Mouse (Mus musculus) 416B (cell line): Measurements from ENCODE around the gene Tmem160.
A peak's percentile ranks its signal among the peaks of the same experiment; 100 is the strongest.

Source experiments
- DNase-seq: peaks from one replicate; pipeline ENCODE4 v3.0.0; 2011; ENCODE audit warnings: low read depth

Tmem160 gene

DNA sequence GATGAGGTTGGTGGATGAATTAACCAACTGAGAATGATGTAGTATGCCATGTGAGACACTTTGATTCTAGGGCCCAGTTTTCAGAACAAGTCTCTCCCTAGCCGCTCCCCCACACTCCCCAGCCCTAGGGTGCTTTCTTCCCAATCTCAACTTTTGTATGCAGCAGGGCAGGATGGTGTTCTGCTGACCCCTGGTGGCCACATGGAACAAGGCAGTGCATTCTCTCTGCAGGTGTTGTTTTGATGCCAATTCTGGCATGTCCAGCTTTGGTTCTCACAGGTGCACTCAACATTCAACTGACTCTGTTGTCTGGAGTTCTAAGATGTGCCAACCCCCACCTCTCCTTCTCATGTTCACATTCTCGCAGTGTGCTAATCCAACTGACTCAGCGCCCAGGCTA lies 39.2 kb downstream of the Tmem160 start:
- DNase-seq, result peak; percentile 74

DNA sequence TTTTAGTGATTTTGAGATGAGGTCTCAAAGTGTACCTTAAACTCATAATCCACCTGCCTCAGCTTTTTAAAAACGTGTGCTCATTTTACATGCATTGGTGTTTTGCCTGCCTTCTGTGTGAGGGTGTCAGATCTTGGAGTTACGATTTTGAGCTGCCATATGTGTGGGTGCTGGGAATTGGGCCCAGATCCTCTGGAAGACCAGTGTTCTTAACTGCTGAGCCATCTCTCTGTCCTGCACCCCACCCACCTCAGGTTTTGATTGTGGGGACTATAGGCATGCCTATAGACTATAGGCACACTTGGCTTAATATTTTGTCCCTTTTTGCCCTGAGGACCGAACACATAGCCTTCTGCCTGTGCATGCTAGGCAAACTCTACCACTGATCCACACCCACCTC lies 39.6 kb downstream of the Tmem160 start:
- DNase-seq, result no peak

DNA sequence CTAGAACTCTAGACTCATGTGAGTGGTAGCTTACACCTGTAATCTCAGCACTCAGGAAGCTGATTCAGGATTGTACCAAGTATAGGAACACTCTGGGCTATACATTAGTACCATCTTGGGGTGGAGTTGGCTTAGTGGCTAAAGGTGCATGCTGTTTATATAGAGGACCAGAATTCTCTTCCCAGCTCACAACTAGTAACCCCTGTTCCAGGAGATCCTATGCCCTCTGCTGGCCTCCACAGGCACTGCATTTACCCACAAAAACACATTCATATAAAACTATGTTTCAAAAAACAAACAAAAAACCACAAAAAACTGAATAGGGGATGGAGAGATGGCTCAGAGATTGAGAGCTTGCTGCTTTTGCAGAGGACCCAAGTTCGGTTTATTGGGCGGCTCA lies 40.8 kb downstream of the Tmem160 start:
- DNase-seq, result peak; percentile 59

DNA sequence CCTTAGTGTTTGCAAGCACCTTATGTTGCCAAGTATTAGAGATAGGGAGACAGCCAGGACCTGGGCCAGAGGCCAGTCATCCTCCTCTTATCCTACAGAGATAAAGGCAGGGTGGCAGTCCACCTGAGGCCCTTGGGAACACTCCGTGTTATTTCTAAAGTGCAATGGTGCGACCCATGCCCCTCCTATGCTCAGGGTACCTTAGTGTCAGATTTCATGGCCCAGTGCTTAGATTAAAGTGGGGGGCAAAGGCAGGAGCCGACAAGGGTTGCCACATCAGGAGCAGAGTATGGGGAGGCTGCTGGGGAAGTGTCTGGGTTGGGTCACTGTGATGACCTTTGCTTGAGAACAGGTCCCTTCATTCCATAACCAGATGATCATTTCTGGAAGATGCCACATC lies 43.7 kb downstream of the Tmem160 start:
- DNase-seq, result no peak

DNA sequence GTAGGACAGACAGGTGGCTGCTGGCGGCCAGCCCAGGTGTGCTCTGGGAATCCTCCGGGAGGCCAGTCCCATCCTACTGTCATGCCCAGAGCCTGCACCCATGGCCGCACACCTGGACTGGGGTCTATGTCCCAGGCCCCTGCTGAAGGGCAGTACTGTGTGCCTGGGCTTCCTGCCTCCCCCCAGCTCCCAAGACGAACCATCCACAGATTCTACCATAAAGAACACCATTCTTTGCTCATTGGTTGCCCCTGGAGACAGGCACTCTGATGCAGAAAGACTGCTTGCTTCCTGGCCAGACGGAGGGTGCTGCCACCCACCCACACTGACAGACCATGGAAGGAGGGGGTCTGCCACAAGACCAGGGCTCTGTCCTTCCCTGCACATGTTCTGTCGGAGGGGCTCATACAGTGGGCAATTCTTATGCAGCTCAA lies 47.1 kb downstream of the Tmem160 start:
- DNase-seq, result no peak

DNA sequence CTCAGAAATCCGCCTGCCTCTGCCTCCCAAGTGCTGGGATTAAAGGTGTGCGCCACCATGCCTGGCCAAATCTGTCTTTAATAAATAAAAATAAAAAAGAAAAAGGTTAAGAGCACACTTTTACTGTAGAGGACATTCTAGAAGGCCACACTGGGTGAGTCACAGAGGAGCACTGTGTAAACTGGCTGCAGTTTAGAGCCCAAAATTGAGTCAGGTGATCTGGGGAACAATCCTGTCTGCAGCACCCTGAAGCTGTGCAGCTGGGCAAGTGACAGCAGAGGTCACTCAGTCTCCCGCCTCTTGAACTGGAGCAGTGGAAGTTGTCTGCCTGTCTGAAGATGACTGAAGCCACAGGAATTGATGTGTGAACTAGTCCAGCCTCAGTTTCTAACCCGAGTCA lies 49.0 kb downstream of the Tmem160 start:
- no peak for DNase-seq

DNA sequence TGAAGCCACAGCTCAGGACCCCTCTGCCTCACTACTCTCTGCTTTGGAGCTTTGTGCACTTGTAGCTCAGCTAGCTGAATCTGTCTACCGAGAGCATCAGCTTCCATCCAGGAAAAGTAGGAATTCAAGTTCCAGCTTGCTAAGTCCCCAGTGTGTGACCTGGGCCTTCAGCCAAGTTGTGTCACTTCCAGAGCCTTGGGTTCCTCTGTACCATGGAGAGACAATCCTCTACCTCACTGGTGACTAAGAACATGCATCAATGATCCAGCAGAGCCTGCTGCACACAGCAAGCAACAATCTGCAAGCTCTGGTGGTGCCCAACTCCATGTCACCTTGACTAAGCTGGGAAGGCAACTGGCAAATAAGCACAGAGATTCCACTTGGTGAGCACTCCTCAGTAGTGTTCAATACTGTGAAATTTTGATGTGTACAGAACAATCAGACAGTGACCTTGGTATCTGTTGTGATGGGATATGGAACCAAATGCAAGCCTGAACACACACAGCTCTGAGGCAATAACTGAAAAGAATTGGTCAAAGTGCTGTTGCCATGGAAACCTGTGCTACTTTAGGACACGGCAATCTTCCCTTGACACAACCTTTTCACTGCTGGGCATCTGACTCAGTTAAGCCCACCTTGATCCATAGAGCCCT lies 52.1 kb downstream of the Tmem160 start:
- no peak for DNase-seq
